Mouse (Mus musculus) CH12.LX (cell line): ENCODE measurements around the gene Zfhx3. TPM values are rescaled to one million over a fixed set of nuclear protein-coding genes. Genes with fewer than 3 reads are reported as not detected.

Source experiments
- DNase-seq: peaks from one replicate; pipeline ENCODE4 v3.0.0-alpha.2; 2013; ENCODE audit errors: extremely low read depth
- H3K27ac ChIP-seq: 2 replicates; pipeline ENCODE4 v1.5.1; 2012; ENCODE audit warnings: low read depth, mild to moderate bottlenecking, control low read depth, moderate library complexity; ENCODE audit not compliant: insufficient read depth
- H3K27me3 ChIP-seq: replicated peaks from 2 replicates; pipeline ENCODE3; 2012; ENCODE audit warnings: inconsistent platforms
- H3K36me3 ChIP-seq, 2 experiments: replicated peaks in 1 of 2; 2 replicates each; pipeline versions ENCODE3 to v1.6.1; 2012; ENCODE audit warnings: inconsistent platforms in 1 of 2, low read length in 1 of 2, mild to moderate bottlenecking in 1 of 2, mixed read lengths in 1 of 2, moderate library complexity in 1 of 2; ENCODE audit not compliant: control insufficient read depth in 1 of 2, insufficient read depth in 1 of 2
- H3K4me1 ChIP-seq, 2 experiments: 2 replicates each; pipeline ENCODE4 v1.6.1; 2012; ENCODE audit warnings: inconsistent platforms in 1 of 2, moderate library complexity in 1 of 2; ENCODE audit not compliant: insufficient read depth in 2 of 2, control insufficient read depth in 1 of 2
- H3K4me2 ChIP-seq: 2 replicates; pipeline ENCODE4 v1.6.1; 2012; ENCODE audit warnings: low read depth, mild to moderate bottlenecking, control low read depth; ENCODE audit not compliant: poor library complexity, insufficient read depth, severe bottlenecking
- H3K4me3 ChIP-seq, 3 experiments: fragments of 150-350 bp in 1 of 3; sonication (generic) in 1 of 3; replicated peaks in 1 of 3; 2 replicates each; pipeline versions ENCODE3 to v1.5.1; 2011 to 2012; ENCODE audit warnings: low read depth in 2 of 3, low read length in 2 of 3, mild to moderate bottlenecking in 2 of 3, moderate library complexity in 2 of 3, control low read depth in 1 of 3, improper control_type of control experiment in 1 of 3, inconsistent platforms in 1 of 3, mixed read lengths in 1 of 3; ENCODE audit not compliant: poor library complexity in 1 of 3
- H3K79me2 ChIP-seq: replicated peaks from 2 replicates; pipeline ENCODE4 v1.6.1; 2012; ENCODE audit warnings: mild to moderate bottlenecking, moderate library complexity; ENCODE audit not compliant: control insufficient read depth, poor library complexity, insufficient read depth, severe bottlenecking; ENCODE audit errors: extremely low read depth
- H3K9ac ChIP-seq: 2 replicates; pipeline ENCODE4 v1.6.1; 2012; ENCODE audit warnings: low read depth, mild to moderate bottlenecking, control low read depth, moderate library complexity; ENCODE audit not compliant: insufficient read depth
- H3K9me3 ChIP-seq: replicated peaks from 2 replicates; pipeline ENCODE3; 2012; ENCODE audit warnings: low read length, inconsistent platforms, mixed read lengths
- BHLHE40 ChIP-seq: IDR thresholded peaks from 2 replicates; pipeline ENCODE4 v1.6.1; 2011; ENCODE audit warnings: mild to moderate bottlenecking, low read depth, low read length, improper control_type of control experiment
- CHD1 ChIP-seq: IDR thresholded peaks from 2 replicates; pipeline ENCODE4 v1.6.1; 2012; ENCODE audit warnings: low read depth, low read length, improper control_type of control experiment, inconsistent platforms
- CHD2 ChIP-seq: IDR thresholded peaks from 2 replicates; pipeline ENCODE4 v1.6.1; 2011; ENCODE audit warnings: low read length, improper control_type of control experiment
- CTCF ChIP-seq, 2 experiments: IDR thresholded peaks in 1 of 2; conservative IDR thresholded peaks in 1 of 2; 2 replicates each; pipeline ENCODE4 v1.5.1; 2011 to 2012; ENCODE audit warnings: low read depth in 2 of 2, low read length in 2 of 2, improper control_type of control experiment in 1 of 2, inconsistent platforms in 1 of 2, mild to moderate bottlenecking in 1 of 2, moderate library complexity in 1 of 2
- ELF1 ChIP-seq: IDR thresholded peaks from 2 replicates; pipeline ENCODE4 v1.6.1; 2014; ENCODE audit warnings: low read depth, mild to moderate bottlenecking, inconsistent platforms, low read length, improper control_type of control experiment
- ETS1 ChIP-seq: conservative IDR thresholded peaks from 2 replicates; pipeline ENCODE4 v1.6.1; 2012; ENCODE audit warnings: low read depth, mild to moderate bottlenecking, inconsistent platforms, low read length, improper control_type of control experiment, moderate library complexity
- GABPA ChIP-seq: IDR thresholded peaks from 2 replicates; pipeline ENCODE4 v1.6.1; 2012; ENCODE audit warnings: low read depth, low read length, improper control_type of control experiment, inconsistent platforms; ENCODE audit not compliant: insufficient replicate concordance
- HCFC1 ChIP-seq: IDR thresholded peaks from 2 replicates; pipeline ENCODE4 v1.6.1; 2012; ENCODE audit warnings: low read depth, mild to moderate bottlenecking, inconsistent platforms, low read length, improper control_type of control experiment
- JUND ChIP-seq: conservative IDR thresholded peaks from 2 replicates; pipeline ENCODE4 v1.6.1; 2011; ENCODE audit warnings: low read depth, low read length, improper control_type of control experiment
- KAT2A ChIP-seq: IDR thresholded peaks from 2 replicates; pipeline ENCODE4 v1.6.1; 2012; ENCODE audit warnings: low read length, improper control_type of control experiment, inconsistent platforms; ENCODE audit not compliant: insufficient replicate concordance
- MAFK ChIP-seq: IDR thresholded peaks from 2 replicates; pipeline ENCODE4 v1.6.1; 2011; ENCODE audit warnings: low read length, improper control_type of control experiment; ENCODE audit not compliant: insufficient replicate concordance
- MAZ ChIP-seq: IDR thresholded peaks from 2 replicates; pipeline ENCODE4 v1.6.1; 2012; ENCODE audit warnings: low read depth, mild to moderate bottlenecking, inconsistent platforms, low read length, improper control_type of control experiment, moderate library complexity
- MEF2A ChIP-seq: IDR thresholded peaks from 2 replicates; pipeline ENCODE4 v1.6.1; 2014; ENCODE audit warnings: low read depth, mild to moderate bottlenecking, inconsistent platforms, low read length, improper control_type of control experiment, borderline replicate concordance
- MXI1 ChIP-seq: IDR thresholded peaks from 2 replicates; pipeline ENCODE4 v1.6.1; 2011; ENCODE audit warnings: mild to moderate bottlenecking, low read depth, low read length, improper control_type of control experiment
- MYC ChIP-seq: IDR thresholded peaks from 2 replicates; pipeline ENCODE4 v1.6.1; 2011; ENCODE audit warnings: low read depth, mild to moderate bottlenecking, improper control_type of control experiment, low read length
- NELFE ChIP-seq: IDR thresholded peaks from 2 replicates; pipeline ENCODE4 v1.6.1; 2011; ENCODE audit warnings: low read depth, low read length, improper control_type of control experiment
- NRF1 ChIP-seq: IDR thresholded peaks from 2 replicates; pipeline ENCODE4 v1.6.1; 2014; ENCODE audit warnings: low read depth, mild to moderate bottlenecking, inconsistent platforms, low read length, improper control_type of control experiment, moderate library complexity
- PAX5 ChIP-seq: IDR thresholded peaks from 2 replicates; pipeline ENCODE4 v1.6.1; 2012; ENCODE audit warnings: low read length, inconsistent platforms, mixed read lengths
- POLR2A ChIP-seq: IDR thresholded peaks from 2 replicates; pipeline ENCODE4 v1.6.1; 2011; ENCODE audit warnings: low read depth, mild to moderate bottlenecking, improper control_type of control experiment, low read length
- POLR2AphosphoS2 ChIP-seq: IDR thresholded peaks from 2 replicates; pipeline ENCODE4 v1.6.1; 2011; ENCODE audit warnings: low read depth, low read length, improper control_type of control experiment
- RCOR1 ChIP-seq: conservative IDR thresholded peaks from 2 replicates; pipeline ENCODE4 v1.6.1; 2012; ENCODE audit warnings: low read depth, mild to moderate bottlenecking, inconsistent platforms, low read length, improper control_type of control experiment
- TBP ChIP-seq: conservative IDR thresholded peaks from 2 replicates; pipeline ENCODE4 v1.6.1; 2011; ENCODE audit warnings: low read depth, low read length, improper control_type of control experiment
- USF2 ChIP-seq: conservative IDR thresholded peaks from 2 replicates; pipeline ENCODE4 v1.6.1; 2011; ENCODE audit warnings: low read depth, low read length, improper control_type of control experiment
- ZC3H11A ChIP-seq: IDR thresholded peaks from 2 replicates; pipeline ENCODE4 v1.6.1; 2012; ENCODE audit warnings: low read depth, mild to moderate bottlenecking, inconsistent platforms, low read length, improper control_type of control experiment
- ZKSCAN1 ChIP-seq: IDR thresholded peaks from 2 replicates; pipeline ENCODE4 v1.6.1; 2012; ENCODE audit warnings: low read depth, inconsistent platforms, low read length, improper control_type of control experiment, borderline replicate concordance
- ZNF384 ChIP-seq: IDR thresholded peaks from 2 replicates; pipeline ENCODE4 v1.6.1; 2012; ENCODE audit warnings: low read depth, low read length, improper control_type of control experiment, inconsistent platforms
- dilution Hi-C: fragments of 300-500 bp; cut with MboI; formaldehyde crosslinking; loops from 2 replicates; pipeline ENCODE4 v1.14.3; 2020; ENCODE audit warnings: low sequenced_read_pairs; ENCODE audit not compliant: extremely low pct_unique_long_range_greater_than_20kb, extremely low pct_ligation_motif_present
- in situ Hi-C: fragments of 300-500 bp; cut with MboI; formaldehyde crosslinking; loops from 3 replicates; pipeline ENCODE4 v1.14.3; 2019; ENCODE audit warnings: low sequenced_read_pairs, low pct_ligation_motif_present, low pct_unique_long_range_greater_than_20kb, mixed read lengths
- polyA plus RNA-seq: library from polyadenylated mRNA; unstranded; fragments of >175 nt; gene quantifications from 2 replicates; pipeline ENCODE4 v1.2.1, GENCODE M21; 2012; ENCODE audit warnings: low read depth; ENCODE audit not compliant: insufficient read length
- total RNA-seq, 2 experiments: library from RNA; depleted of rRNA; stranded (reverse); fragments of 300-350 nt in 1 of 2; fragments of >200 nt in 1 of 2; gene quantifications; 2 replicates each; pipeline ENCODE4 v1.2.3; 2012 to 2014

Gene Zfhx3
- total and polyA plus RNA-seq, 3 experiments, result 0.05 to 0.76 (median 0.68) TPM

- no peaks in the 10 kb centered on the region for H3K9me3 ChIP-seq
- no peak overlapping the region for H3K27ac ChIP-seq
- no peaks in the 10 kb centered on the region for H3K36me3 ChIP-seq
- H3K4me1 ChIP-seq, result peaks cover 0 to 3% of the 10 kb centered on the region in 2 experiments; a peak in 1 of 4 replicates
- no peaks in the 10 kb centered on the region for H3K79me2 ChIP-seq
- in situ Hi-C loops, result no loop called here
- H3K4me2 ChIP-seq, result no peak overlapping the region
- H3K9ac ChIP-seq, result no peak overlapping the region
- no peak overlapping the region for H3K4me3 ChIP-seq
- DNase-seq, result no peak
- TF ChIP-seq MYC, result no peak
- no peak for TF ChIP-seq NRF1
- no peak for TF ChIP-seq USF2
- TF ChIP-seq POLR2A, result no peak
- no peak for TF ChIP-seq TBP
- no peak for TF ChIP-seq MXI1
- no peak for TF ChIP-seq JUND
- no peak for TF ChIP-seq CHD1
- TF ChIP-seq MAZ, result no peak
- TF ChIP-seq PAX5, result no peak
- TF ChIP-seq ZKSCAN1, result no peak
- TF ChIP-seq KAT2A, result no peak
- no peak for TF ChIP-seq MAFK
- TF ChIP-seq NELFE, result no peak
- TF ChIP-seq ETS1, result no peak
- TF ChIP-seq BHLHE40, result no peak
- TF ChIP-seq POLR2AphosphoS2, result no peak
- TF ChIP-seq, all 38 proteins: peak for 0
- H3K27me3 ChIP-seq, result no peaks in the 10 kb centered on the region
- dilution Hi-C loops, result no loop called here
Measured at GRCm38 (mm10) chr8:108089632-108090031, 147.2 kb downstream of the Zfhx3 start.

- Histone ChIP-seq H3K36me3 (no peaks in the 10 kb centered on the region), H3K27ac (no peak overlapping the region), H3K9me3 (no peaks in the 10 kb centered on the region), H3K4me1 (no peaks in the 10 kb centered on the region), H3K4me2 (no peak overlapping the region), H3K4me3 (no peak overlapping the region), H3K9ac (no peak overlapping the region), H3K79me2 (no peaks in the 10 kb centered on the region), H3K27me3 (no peaks in the 10 kb centered on the region)
- in situ Hi-C loops, result no loop called here
- dilution Hi-C loops, result no loop called here
- DNase-seq, result no peak
- TF ChIP-seq ZC3H11A, result no peak
- TF ChIP-seq GABPA, result no peak
- no peak for TF ChIP-seq CHD2
- no peak for TF ChIP-seq POLR2AphosphoS2
- no peak for TF ChIP-seq PAX5
- TF ChIP-seq RCOR1, result no peak
- no peak for TF ChIP-seq CHD1
- TF ChIP-seq ZNF384, result no peak
- no peak for TF ChIP-seq KAT2A
- TF ChIP-seq ELF1, result no peak
- no peak for TF ChIP-seq BHLHE40
- no peak for TF ChIP-seq ZKSCAN1
- no peak for TF ChIP-seq POLR2A
- no peak for TF ChIP-seq ETS1
- no peak for TF ChIP-seq MEF2A
- TF ChIP-seq HCFC1, result no peak
- no peak for TF ChIP-seq CTCF (conservative IDR thresholded peaks at IDR 0.05 in 1 of 2, IDR thresholded peaks at IDR 0.05 in 1 of 2; ENCODE audit: low read depth in 2 of 2, low read length in 2 of 2)
- TF ChIP-seq, all 38 proteins: peak for 0
Measured at GRCm38 (mm10) chr8:108098598-108098997, 156.2 kb downstream of the Zfhx3 start.
